ENCODE assay signal across 8 mouse cellular contexts in the genomic region with DNA sequence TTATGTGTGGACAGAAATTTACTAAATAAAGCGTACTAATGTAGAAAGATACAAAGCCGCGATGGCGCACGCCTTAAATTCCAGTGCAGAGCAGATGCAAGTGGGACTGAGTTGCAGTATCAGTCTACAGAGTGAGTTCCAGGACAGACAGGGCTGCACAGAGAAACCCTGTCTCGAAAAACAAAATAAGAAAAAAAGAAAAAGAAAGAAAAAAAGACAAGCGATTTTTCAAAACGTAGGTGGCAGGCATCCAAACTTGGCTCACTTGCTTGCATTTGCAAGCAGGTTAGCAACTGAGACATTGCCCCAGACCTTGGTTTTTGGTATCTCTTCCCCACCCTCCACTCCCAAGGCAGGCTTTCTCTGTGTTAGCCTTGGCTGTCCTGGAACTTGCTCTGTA. TPM values are rescaled to one million over a fixed set of nuclear protein-coding genes. Genes with fewer than 3 reads are reported as not detected.
A peak's percentile ranks its signal among the peaks of the same experiment; 100 is the strongest.
DNase-seq lines count a peak whose midpoint lies in the region; ATAC-seq and TF ChIP-seq lines count a peak whose summit lies in the region.

No protein-coding gene starts in this region.

- no peak for DNase-seq in heart, postnatal 14 days
- DNase-seq in NIH3T3 (ENCODE audit: low read depth): peak; percentile 82
- peak; percentile 66 for DNase-seq in forebrain, postnatal 0 days
- DNase-seq in midbrain, embryonic 10.5 days (ENCODE audit: low spot score): peak; percentile 45
- no peak for DNase-seq in urinary bladder, postnatal 36 days (ENCODE audit: low spot score in 2 of 2)
- no peak for DNase-seq in yolk sac, embryonic 10.5 days (ENCODE audit: low spot score)
- no peak for DNase-seq in spleen, adult 18-20 months

- TF ChIP-seq CTCF in forebrain, postnatal 0 days (IDR thresholded peaks at IDR 0.05; ENCODE audit: low read depth): no peak

- WGBS in heart, embryonic 14.5 days: 24% methylated on average over 8 of the region's 8 CpGs
- WGBS in forebrain, postnatal 0 days: 2% methylated on average over 8 of the region's 8 CpGs
- WGBS in midbrain, embryonic 10.5 days: 15% methylated on average over 8 of the region's 8 CpGs

- peak overlapping the region; percentile 27 for H3K9ac ChIP-seq in heart, embryonic 14.5 days (ENCODE audit: low read length)
- H3K9ac ChIP-seq in forebrain, postnatal 0 days: peak overlapping the region; percentile 35; the same call in 1 of the 2 replicates

- no peaks in the 10 kb centered on the region for H3K27me3 ChIP-seq in heart, embryonic 14.5 days (ENCODE audit: control insufficient read depth, insufficient read depth, low read length)
- H3K27me3 ChIP-seq in forebrain, postnatal 0 days (ENCODE audit: insufficient read depth, low read length): no peaks in the 10 kb centered on the region
- no peaks in the 10 kb centered on the region for H3K27me3 ChIP-seq in midbrain, embryonic 10.5 days (ENCODE audit: low read depth, poor library complexity, severe bottlenecking)

- peak overlapping the region; percentile 69 to 87 for H3K27ac ChIP-seq in heart, embryonic 14.5 days (replicated peaks in 1 of 2; ENCODE audit: control insufficient read depth in 1 of 2, insufficient read depth in 1 of 2, low read depth in 2 of 2, low read length in 2 of 2)
- H3K27ac ChIP-seq in forebrain, postnatal 0 days (ENCODE audit: low read depth, low read length): peak overlapping the region; percentile 100
- peak overlapping the region; percentile 95 for H3K27ac ChIP-seq in midbrain, embryonic 10.5 days (replicated peaks)

- H3K4me3 ChIP-seq in heart, embryonic 14.5 days (ENCODE audit: control insufficient read depth in 1 of 2, insufficient read depth in 1 of 2, low read depth in 1 of 2, low read length in 2 of 2): peak overlapping the region in 1 of 2 experiments; percentile 64; a peak in 1 of 4 replicates
- peak overlapping the region; percentile 88 for H3K4me3 ChIP-seq in forebrain, postnatal 0 days (ENCODE audit: low read depth, low read length)
- H3K4me3 ChIP-seq in midbrain, embryonic 10.5 days: peak overlapping the region; percentile 90

- H3K36me3 ChIP-seq in heart, embryonic 14.5 days (ENCODE audit: control insufficient read depth, insufficient read depth, low read length): peaks cover 26% of the 10 kb centered on the region
- H3K36me3 ChIP-seq in forebrain, postnatal 0 days (ENCODE audit: insufficient read depth): peaks cover 7% of the 10 kb centered on the region
- peaks cover 35% of the 10 kb centered on the region for H3K36me3 ChIP-seq in midbrain, embryonic 10.5 days

- no peaks in the 10 kb centered on the region for H3K9me3 ChIP-seq in heart, embryonic 14.5 days (ENCODE audit: control insufficient read depth, low read length)
- H3K9me3 ChIP-seq in forebrain, postnatal 0 days (ENCODE audit: low read length): no peaks in the 10 kb centered on the region
- no peaks in the 10 kb centered on the region for H3K9me3 ChIP-seq in midbrain, embryonic 10.5 days (replicated peaks)

- H3K4me2 ChIP-seq in heart, embryonic 14.5 days (ENCODE audit: low read length): peak overlapping the region; percentile 89
- peak overlapping the region; percentile 86 for H3K4me2 ChIP-seq in forebrain, postnatal 0 days (ENCODE audit: low read depth)

- no peak for ATAC-seq in heart, embryonic 14.5 days (ENCODE audit: insufficient number of reproducible peaks, insufficient read depth, low FRiP score, low read depth)
- no peak for ATAC-seq in forebrain, postnatal 0 days

- intact Hi-C loops in heart, postnatal 14 days (cut with DNase I): no loop called here

- H3K4me1 ChIP-seq in heart, embryonic 14.5 days (ENCODE audit: control insufficient read depth in 2 of 2, insufficient read depth in 2 of 2, low read length in 2 of 2): peaks cover 26 to 47% of the 10 kb centered on the region in 2 experiments
- H3K4me1 ChIP-seq in forebrain, postnatal 0 days (ENCODE audit: insufficient read depth): peaks cover 38% of the 10 kb centered on the region
- peaks cover 80% of the 10 kb centered on the region for H3K4me1 ChIP-seq in midbrain, embryonic 10.5 days

RNA-seq across cellular contexts. Expression of a gene that starts 0.7 kb away (rescaled TPM):
- 52.6 and 59.5 TPM in 2 replicates for polyA plus RNA-seq in heart, embryonic 14.5 days (2014; fragmentation: Nextera tagmentation; extraction: Ambion mirVana)
- total RNA-seq in heart, postnatal 14 days (2021): 10 to 100 TPM; 60.3 to 68.6 TPM
- total RNA-seq in forebrain, postnatal 0 days (2014; rRNA removed): 113 and 148 TPM in 2 replicates
- polyA plus RNA-seq in forebrain, postnatal 0 days (2015; fragmentation: Nextera tagmentation; extraction: Ambion mirVana): 142 and 151 TPM in 2 replicates
- polyA plus RNA-seq in midbrain, embryonic 10.5 days (2016; fragmentation: Nextera tagmentation; extraction: Ambion mirVana): 213 and 220 TPM in 2 replicates

RNA-seq across cellular contexts. Expression of a gene that starts 2.7 kb away (rescaled TPM):
- 11.9 and 14.5 TPM in 2 replicates for polyA plus RNA-seq in heart, embryonic 14.5 days (2014; fragmentation: Nextera tagmentation; extraction: Ambion mirVana)
- total RNA-seq in heart, postnatal 14 days (2021): 10 to 100 TPM in 1 of 2 experiments, 1 to 10 TPM in 1; 9.0 to 18.1 TPM
- total RNA-seq in forebrain, postnatal 0 days (2014; rRNA removed): 17.0 and 22.3 TPM in 2 replicates
- 13.8 and 16.6 TPM in 2 replicates for polyA plus RNA-seq in forebrain, postnatal 0 days (2015; fragmentation: Nextera tagmentation; extraction: Ambion mirVana)
- polyA plus RNA-seq in midbrain, embryonic 10.5 days (2016; fragmentation: Nextera tagmentation; extraction: Ambion mirVana): 26.9 and 30.6 TPM in 2 replicates

RNA-seq across cellular contexts. Expression of a gene that starts 23.6 kb away (rescaled TPM):
- polyA plus RNA-seq in heart, embryonic 14.5 days (2014; fragmentation: Nextera tagmentation; extraction: Ambion mirVana): 279 and 310 TPM in 2 replicates
- total RNA-seq in heart, postnatal 14 days (2021): 100 to 1,000 TPM; 149 to 160 TPM
- total RNA-seq in forebrain, postnatal 0 days (2014; rRNA removed): 404 and 498 TPM in 2 replicates
- polyA plus RNA-seq in forebrain, postnatal 0 days (2015; fragmentation: Nextera tagmentation; extraction: Ambion mirVana): 495 and 513 TPM in 2 replicates
- 478 and 516 TPM in 2 replicates for polyA plus RNA-seq in midbrain, embryonic 10.5 days (2016; fragmentation: Nextera tagmentation; extraction: Ambion mirVana)

RNA-seq across cellular contexts. Expression of a gene that starts 36.1 kb away (rescaled TPM):
- polyA plus RNA-seq in heart, embryonic 14.5 days (2014; fragmentation: Nextera tagmentation; extraction: Ambion mirVana): 54.0 and 58.8 TPM in 2 replicates
- 10 to 100 TPM; 74.5 to 82.2 TPM for total RNA-seq in heart, postnatal 14 days (2021)
- 140 and 175 TPM in 2 replicates for total RNA-seq in forebrain, postnatal 0 days (2014; rRNA removed)
- polyA plus RNA-seq in forebrain, postnatal 0 days (2015; fragmentation: Nextera tagmentation; extraction: Ambion mirVana): 101 and 113 TPM in 2 replicates
- 74.2 and 77.0 TPM in 2 replicates for polyA plus RNA-seq in midbrain, embryonic 10.5 days (2016; fragmentation: Nextera tagmentation; extraction: Ambion mirVana)

RNA-seq across cellular contexts. Expression of a gene that starts 36.3 kb away (rescaled TPM):
- polyA plus RNA-seq in heart, embryonic 14.5 days (2014; fragmentation: Nextera tagmentation; extraction: Ambion mirVana): 19.4 and 22.7 TPM in 2 replicates
- 10 to 100 TPM; 17.6 to 18.8 TPM for total RNA-seq in heart, postnatal 14 days (2021)
- total RNA-seq in forebrain, postnatal 0 days (2014; rRNA removed): 30.5 and 31.0 TPM in 2 replicates
- polyA plus RNA-seq in forebrain, postnatal 0 days (2015; fragmentation: Nextera tagmentation; extraction: Ambion mirVana): 27.2 and 29.8 TPM in 2 replicates
- polyA plus RNA-seq in midbrain, embryonic 10.5 days (2016; fragmentation: Nextera tagmentation; extraction: Ambion mirVana): 38.1 and 38.4 TPM in 2 replicates

Comparison
In these comparisons a context has a peak if more than half of its experiments do, and no peak if none do; other contexts are left out.
1. DNase-seq: peak in NIH3T3 (single experiment), forebrain, postnatal 0 days (single experiment) and midbrain, embryonic 10.5 days (single experiment); none in heart, postnatal 14 days (0 of 2), urinary bladder, postnatal 36 days (0 of 2), yolk sac, embryonic 10.5 days (single experiment) and spleen, adult 18-20 months (0 of 2).
2. Peak in every context shown above with its lines, with median percentiles within 50 percentile points of each other: H3K27ac ChIP-seq.